Mouse (Mus musculus): ENCODE data around the gene Ghr. TPM values are rescaled to one million over a fixed set of nuclear protein-coding genes. Genes with fewer than 3 reads are reported as not detected.

Ghr gene
- 81.9 and 94.3 TPM in 2 replicates for polyA plus RNA-seq (2015; fragmentation: Nextera tagmentation; extraction: Ambion mirVana)

- under 1% methylated on average over 50 of the region's 52 CpGs for WGBS
- peak; percentile 88 for TF ChIP-seq CTCF (IDR thresholded peaks at IDR 0.05; ENCODE audit: low read depth)
- Histone ChIP-seq H3K4me2 (replicated peaks; ENCODE audit: low read depth) (peak within 1 kb of the TSS; percentile 71), H3K4me1 (replicated peaks; ENCODE audit: control insufficient read depth, insufficient read depth, low read length) (peaks cover 19% of the 10 kb centered on the region; the same call in 1 of the 2 replicates), H3K9me3 (ENCODE audit: control insufficient read depth) (no peaks in the 10 kb centered on the region), H3K36me3 (ENCODE audit: control insufficient read depth, insufficient read depth) (no peaks in the 10 kb centered on the region), H3K27me3 (replicated peaks; ENCODE audit: control insufficient read depth, insufficient read depth, low read length) (no peaks in the 10 kb centered on the region), H3K9ac (ENCODE audit: low read depth, low read length) (peak within 1 kb of the TSS; percentile 75), H3K4me3 (ENCODE audit: low read depth, low read length) (peak within 1 kb of the TSS; percentile 79), H3K27ac (ENCODE audit: low read depth, low read length) (peak within 1 kb of the TSS; percentile 98)
- ATAC-seq: peak; percentile 84
These were observed at the start of gene Ghr for GRCm38 (mm10) chr15:3582807-3583636. Gene Ghr (minus strand): TSS chr15:3583492.

DNA sequence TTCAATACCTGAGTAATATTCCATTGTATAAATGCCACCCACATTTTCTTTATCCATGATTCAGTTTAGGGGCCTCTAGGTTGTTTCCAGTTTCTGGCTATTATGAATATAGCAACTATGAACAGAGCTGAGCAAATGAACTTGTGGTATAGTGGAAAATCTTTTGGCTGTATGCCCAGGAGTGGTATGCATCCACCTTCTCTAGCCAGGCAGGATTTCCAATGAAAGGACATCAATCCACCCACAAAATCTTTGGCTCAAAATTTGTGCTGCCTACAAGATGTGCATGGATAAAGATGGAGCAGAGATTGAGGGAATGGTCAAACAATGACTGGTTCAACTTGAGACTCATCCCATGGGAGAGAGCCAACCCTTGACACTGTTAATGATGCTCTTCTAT is 39.5 kb upstream of the Ghr start:
- no peak for ATAC-seq
- no peak for TF ChIP-seq CTCF (IDR thresholded peaks at IDR 0.05; ENCODE audit: low read depth)
- no peak overlapping the region for H3K4me2 ChIP-seq (replicated peaks; ENCODE audit: low read depth)
- H3K9ac ChIP-seq (ENCODE audit: low read depth, low read length): no peak overlapping the region
- no peaks in the 10 kb centered on the region for H3K9me3 ChIP-seq (ENCODE audit: control insufficient read depth)
- H3K27ac ChIP-seq (ENCODE audit: low read depth, low read length): no peak overlapping the region
- no peak overlapping the region for H3K4me3 ChIP-seq (ENCODE audit: low read depth, low read length)
- no peaks in the 10 kb centered on the region for H3K27me3 ChIP-seq (replicated peaks; ENCODE audit: control insufficient read depth, insufficient read depth, low read length)
- H3K4me1 ChIP-seq (replicated peaks; ENCODE audit: control insufficient read depth, insufficient read depth, low read length): no peaks in the 10 kb centered on the region
- no peaks in the 10 kb centered on the region for H3K36me3 ChIP-seq (ENCODE audit: control insufficient read depth, insufficient read depth)

GRCm38 (mm10) chr15:3620368-3620767 is 37.1 kb upstream of the Ghr start:
- Histone ChIP-seq H3K9me3 (ENCODE audit: control insufficient read depth) (no peaks in the 10 kb centered on the region), H3K4me1 (replicated peaks; ENCODE audit: control insufficient read depth, insufficient read depth, low read length) (no peaks in the 10 kb centered on the region), H3K4me3 (ENCODE audit: low read depth, low read length) (no peak overlapping the region), H3K9ac (ENCODE audit: low read depth, low read length) (no peak overlapping the region), H3K4me2 (replicated peaks; ENCODE audit: low read depth) (no peak overlapping the region), H3K27ac (ENCODE audit: low read depth, low read length) (no peak overlapping the region), H3K27me3 (replicated peaks; ENCODE audit: control insufficient read depth, insufficient read depth, low read length) (no peaks in the 10 kb centered on the region), H3K36me3 (ENCODE audit: control insufficient read depth, insufficient read depth) (no peaks in the 10 kb centered on the region)
- no peak for TF ChIP-seq CTCF (IDR thresholded peaks at IDR 0.05; ENCODE audit: low read depth)
- 86% methylated on average over 3 of the region's 3 CpGs for WGBS
- ATAC-seq: no peak

GRCm38 (mm10) chr15:3618311-3618710 is 35.0 kb upstream of the Ghr start:
- ATAC-seq: no peak
- WGBS: 78% methylated on average over 3 of the region's 3 CpGs
- no peak overlapping the region for H3K27ac ChIP-seq (ENCODE audit: low read depth, low read length)
- H3K4me3 ChIP-seq (ENCODE audit: low read depth, low read length): no peak overlapping the region
- H3K4me1 ChIP-seq (replicated peaks; ENCODE audit: control insufficient read depth, insufficient read depth, low read length): no peaks in the 10 kb centered on the region
- H3K9ac ChIP-seq (ENCODE audit: low read depth, low read length): no peak overlapping the region
- no peak for TF ChIP-seq CTCF (IDR thresholded peaks at IDR 0.05; ENCODE audit: low read depth)
- H3K9me3 ChIP-seq (ENCODE audit: control insufficient read depth): no peaks in the 10 kb centered on the region
- H3K27me3 ChIP-seq (replicated peaks; ENCODE audit: control insufficient read depth, insufficient read depth, low read length): no peaks in the 10 kb centered on the region
- no peaks in the 10 kb centered on the region for H3K36me3 ChIP-seq (ENCODE audit: control insufficient read depth, insufficient read depth)
- no peak overlapping the region for H3K4me2 ChIP-seq (replicated peaks; ENCODE audit: low read depth)

GRCm38 (mm10) chr15:3611961-3612360 is 28.7 kb upstream of the Ghr start:
- H3K9me3 ChIP-seq (ENCODE audit: control insufficient read depth): no peaks in the 10 kb centered on the region
- no peak for ATAC-seq
- no peak overlapping the region for H3K9ac ChIP-seq (ENCODE audit: low read depth, low read length)
- H3K4me2 ChIP-seq (replicated peaks; ENCODE audit: low read depth): no peak overlapping the region
- H3K27ac ChIP-seq (ENCODE audit: low read depth, low read length): no peak overlapping the region
- no peaks in the 10 kb centered on the region for H3K4me1 ChIP-seq (replicated peaks; ENCODE audit: control insufficient read depth, insufficient read depth, low read length)
- no peak overlapping the region for H3K4me3 ChIP-seq (ENCODE audit: low read depth, low read length)
- no peaks in the 10 kb centered on the region for H3K27me3 ChIP-seq (replicated peaks; ENCODE audit: control insufficient read depth, insufficient read depth, low read length)
- no peak for TF ChIP-seq CTCF (IDR thresholded peaks at IDR 0.05; ENCODE audit: low read depth)
- no peaks in the 10 kb centered on the region for H3K36me3 ChIP-seq (ENCODE audit: control insufficient read depth, insufficient read depth)

- TF ChIP-seq CTCF (IDR thresholded peaks at IDR 0.05; ENCODE audit: low read depth): no peak
- Histone ChIP-seq H3K27ac (ENCODE audit: low read depth, low read length) (no peak overlapping the region), H3K4me1 (replicated peaks; ENCODE audit: control insufficient read depth, insufficient read depth, low read length) (peaks cover 8% of the 10 kb centered on the region), H3K27me3 (replicated peaks; ENCODE audit: control insufficient read depth, insufficient read depth, low read length) (no peaks in the 10 kb centered on the region), H3K36me3 (ENCODE audit: control insufficient read depth, insufficient read depth) (no peaks in the 10 kb centered on the region), H3K4me3 (ENCODE audit: low read depth, low read length) (no peak overlapping the region), H3K4me2 (replicated peaks; ENCODE audit: low read depth) (no peak overlapping the region), H3K9me3 (ENCODE audit: control insufficient read depth) (no peaks in the 10 kb centered on the region), H3K9ac (ENCODE audit: low read depth, low read length) (no peak overlapping the region)
- 68% methylated on average over 3 of the region's 3 CpGs for WGBS
- no peak for ATAC-seq
These were observed 24.7 kb upstream of the Ghr start for GRCm38 (mm10) chr15:3607951-3608350.

Data from intestine, postnatal 0 days (tissue).